Mouse (Mus musculus) heart, postnatal 10 days (tissue): Measurements from ENCODE around the gene Nelfa. TPM values are rescaled to one million over a fixed set of nuclear protein-coding genes. Genes with fewer than 3 reads are reported as not detected.
"Not testable (repeated sequence)": the region's sequence is repeated elsewhere in the genome, so short reads cannot be mapped to it uniquely, and the experiment has no call there.

Experiments
- DNase-seq, 2 experiments: peaks; one replicate each; pipeline ENCODE4 v3.0.0; 2021
- intact Hi-C: fragments of 180-260 bp; cut with DNase I; formaldehyde crosslinking; loops from one replicate; pipeline ENCODE4 v1.15.1; 2025
- total RNA-seq, 2 experiments: library from RNA; stranded (reverse); gene quantifications; 2 replicates each; pipeline ENCODE4 v1.2.3; 2021

The Nelfa gene
- total RNA-seq: 10 to 100 TPM; 12.6 to 15.3 TPM

- intact Hi-C loops: loop anchor here (10.0 kb wide), 1 partner anchor 281 kb away; the partner anchor contains the start of genes Slbp, Tacc3 and Tmem129
- DNase-seq: peak; percentile 99
Measured at GRCm38 (mm10) chr5:33936120-33936707, at the start of gene Nelfa. TSS of gene Nelfa (minus strand) at chr5:33936413.

GRCm38 (mm10) chr5:33983309-33984121 is 47.3 kb upstream of the Nelfa start, which contains the start of gene Gm1673:
TSS of gene Gm1673 (plus strand) at chr5:33983433.
- peak; percentile 87 to 88 for DNase-seq
- intact Hi-C loops: no loop called here

GRCm38 (mm10) chr5:33982731-33983259 is 46.6 kb upstream of the Nelfa start:
- intact Hi-C loops: no loop called here

GRCm38 (mm10) chr5:33976267-33976666 is 40.1 kb upstream of the Nelfa start:
- no peak for DNase-seq
- intact Hi-C loops: no loop called here

More at GRCm38 (mm10) chr5:33982731-33983259, 46.6 kb upstream of the Nelfa start:
- no peak for DNase-seq

GRCm38 (mm10) chr5:33974736-33975135 is 38.5 kb upstream of the Nelfa start:
- intact Hi-C loops: no loop called here

GRCm38 (mm10) chr5:33959382-33959781 is 23.2 kb upstream of the Nelfa start:
- intact Hi-C loops: loop anchor here (5.0 kb wide), 1 partner anchor 107 kb away; no protein-coding TSS in a partner anchor
- DNase-seq: no peak

More at GRCm38 (mm10) chr5:33974736-33975135, 38.5 kb upstream of the Nelfa start:
- no peak for DNase-seq

- no peak for DNase-seq
- intact Hi-C loops: loop anchor here (5.0 kb wide), 1 partner anchor 104 kb away; no protein-coding TSS in a partner anchor
Measured at GRCm38 (mm10) chr5:33955868-33956267, 19.7 kb upstream of the Nelfa start.

- intact Hi-C loops: no loop called here
- peak; percentile 76 to 87 for DNase-seq
Measured at GRCm38 (mm10) chr5:33954354-33954753, 18.1 kb upstream of the Nelfa start.

GRCm38 (mm10) chr5:33953471-33954185 is 17.4 kb upstream of the Nelfa start:
- DNase-seq: no peak
- intact Hi-C loops: no loop called here

- DNase-seq: no peak
- intact Hi-C loops: no loop called here
Measured at GRCm38 (mm10) chr5:33948314-33948713, 12.1 kb upstream of the Nelfa start.

- intact Hi-C loops, DNase-seq: not testable (repeated sequence)
Measured at GRCm38 (mm10) chr5:33947035-33947434, 10.8 kb upstream of the Nelfa start.

GRCm38 (mm10) chr5:33938448-33938847 is 2.2 kb upstream of the Nelfa start:
- peak; percentile 54 to 63 for DNase-seq
- intact Hi-C loops: loop anchor here (10.0 kb wide), 1 partner anchor 284 kb away; the partner anchor contains the start of genes Slbp, Tacc3 and Tmem129

GRCm38 (mm10) chr5:33937230-33937629 is 1.0 kb upstream of the Nelfa start:
- DNase-seq: no peak
- intact Hi-C loops: loop anchor here (10.0 kb wide), 1 partner anchor 282 kb away; the partner anchor contains the start of genes Slbp, Tacc3 and Tmem129

GRCm38 (mm10) chr5:33935700-33936111 is 507 bp downstream of the Nelfa start:
- DNase-seq: no peak
- intact Hi-C loops: loop anchor here (2.0 to 10.0 kb wide), 2 partner anchors 115 to 281 kb away; partner anchors contain the start of genes Nsd2, Slbp, Tacc3 and Tmem129

GRCm38 (mm10) chr5:33934877-33935276 is 1.3 kb downstream of the Nelfa start:
- intact Hi-C loops: loop anchor here (2.0 to 10.0 kb wide), 2 partner anchors 114 to 280 kb away; partner anchors contain the start of genes Nsd2, Slbp, Tacc3 and Tmem129
- DNase-seq: no peak

GRCm38 (mm10) chr5:33934081-33934480 is 2.1 kb downstream of the Nelfa start:
- intact Hi-C loops: loop anchor here (2.0 to 10.0 kb wide), 2 partner anchors 113 to 279 kb away; partner anchors contain the start of genes Nsd2, Slbp, Tacc3 and Tmem129
- no peak for DNase-seq

GRCm38 (mm10) chr5:33932413-33932812 is 3.8 kb downstream of the Nelfa start:
- intact Hi-C loops: loop anchor here (10.0 kb wide), 1 partner anchor 278 kb away; the partner anchor contains the start of genes Slbp, Tacc3 and Tmem129

GRCm38 (mm10) chr5:33926170-33926569 is 10.0 kb downstream of the Nelfa start:
- DNase-seq: no peak
- intact Hi-C loops: no loop called here

More at GRCm38 (mm10) chr5:33932413-33932812, 3.8 kb downstream of the Nelfa start:
- DNase-seq: no peak

GRCm38 (mm10) chr5:33922566-33922965 is 13.6 kb downstream of the Nelfa start:
- DNase-seq: no peak
- intact Hi-C loops: no loop called here
